Mouse (Mus musculus) ES-E14 (cell line): ENCODE data around the gene Sidt2. TPM values are rescaled to one million over a fixed set of nuclear protein-coding genes. Genes with fewer than 3 reads are reported as not detected.

ENCODE experiments used
- DNase-seq: peaks from one replicate; pipeline ENCODE4 v3.0.0-alpha.2; 2013; ENCODE audit warnings: low read depth, low spot score
- H3K27ac ChIP-seq: 2 replicates; pipeline ENCODE4 v1.5.1; 2012; ENCODE audit warnings: low read depth, mild to moderate bottlenecking, low read length, moderate library complexity, mixed read lengths; ENCODE audit not compliant: poor library complexity, insufficient read depth, severe bottlenecking
- H3K36me3 ChIP-seq: 2 replicates; pipeline ENCODE4 v1.6.1; 2012; ENCODE audit warnings: mild to moderate bottlenecking, low read length, moderate library complexity, mixed read lengths; ENCODE audit not compliant: control insufficient read depth, poor library complexity, insufficient read depth, severe bottlenecking
- H3K4me1 ChIP-seq, 2 experiments: fragments of 150-350 bp in 1 of 2; sonication (generic) in 1 of 2; 2 replicates each; pipeline ENCODE4 v1.6.1; 2012; ENCODE audit warnings: low read length in 2 of 2, mild to moderate bottlenecking in 1 of 2, mixed read lengths in 1 of 2; ENCODE audit not compliant: control insufficient read depth in 2 of 2, insufficient read depth in 2 of 2, poor library complexity in 1 of 2
- H3K4me3 ChIP-seq, 2 experiments: fragments of 150-350 bp in 1 of 2; sonication (generic) in 1 of 2; 2 replicates each; pipeline ENCODE4 v1.5.1; 2012; ENCODE audit warnings: low read length in 2 of 2, low read depth in 1 of 2, mild to moderate bottlenecking in 1 of 2, mixed read lengths in 1 of 2; ENCODE audit not compliant: insufficient read depth in 1 of 2, poor library complexity in 1 of 2, severe bottlenecking in 1 of 2
- H3K9ac ChIP-seq: 2 replicates; pipeline ENCODE4 v1.6.1; 2012; ENCODE audit warnings: low read depth, mild to moderate bottlenecking, low read length, mixed read lengths; ENCODE audit not compliant: poor library complexity, insufficient read depth, severe bottlenecking
- H3K9me3 ChIP-seq: fragments of 150-350 bp; sonication (generic); 2 replicates; pipeline ENCODE4 v1.6.1; 2012; ENCODE audit warnings: low read depth, mild to moderate bottlenecking, low read length; ENCODE audit not compliant: control insufficient read depth, insufficient read depth
- CHD2 ChIP-seq: IDR thresholded peaks from 2 replicates; pipeline ENCODE4 v1.6.1; 2014; ENCODE audit warnings: mild to moderate bottlenecking, low read depth, low read length, inconsistent platforms
- HCFC1 ChIP-seq: IDR thresholded peaks from 2 replicates; pipeline ENCODE4 v1.6.1; 2012; ENCODE audit warnings: low read length, inconsistent platforms, borderline replicate concordance; ENCODE audit not compliant: insufficient read depth
- MAFK ChIP-seq: IDR thresholded peaks from 2 replicates; pipeline ENCODE4 v1.6.1; 2014; ENCODE audit warnings: mild to moderate bottlenecking, low read depth, low read length, inconsistent platforms; ENCODE audit not compliant: insufficient read depth
- ZC3H11A ChIP-seq: IDR thresholded peaks from 2 replicates; pipeline ENCODE4 v1.6.1; 2012; ENCODE audit warnings: low read depth, mild to moderate bottlenecking, inconsistent platforms, low read length, borderline replicate concordance
- ZNF384 ChIP-seq: IDR thresholded peaks from 2 replicates; pipeline ENCODE4 v1.6.1; 2012; ENCODE audit warnings: low read depth, low read length, inconsistent platforms
- in situ Hi-C, 2 experiments: fragments of 600-800 bp; cut with MboI; formaldehyde crosslinking; loops; one replicate each; pipeline ENCODE4 v1.15.1; 2025; ENCODE audit warnings: low sequenced_read_pairs in 2 of 2, inconsistent platforms in 1 of 2; ENCODE audit not compliant: unreplicated experiment in 2 of 2
- total RNA-seq: library from RNA; depleted of rRNA; stranded (reverse); fragments of 300-350 nt; gene quantifications from 2 replicates; pipeline ENCODE4 v1.2.3, GENCODE M21; 2012

The Sidt2 gene
- total RNA-seq, 1 experiment = 44.7 TPM

GRCm38 (mm10) chr9:45980611-45981010, 25.6 kb upstream of the Sidt2 start:
- Histone ChIP-seq H3K4me1 (peaks cover 4 to 10% of the 10 kb centered on the region in 2 experiments; a peak in 1 of 4 replicates), H3K36me3 (peaks cover 3% of the 10 kb centered on the region; the same call in 1 of the 2 replicates), H3K27ac (no peak overlapping the region), H3K9ac (no peak overlapping the region), H3K4me3 (no peak overlapping the region), H3K9me3 (no peaks in the 10 kb centered on the region)
- in situ Hi-C loops = no loop called here
- DNase-seq = no peak
- TF ChIP-seq MAFK (no peak), CHD2 (no peak), ZC3H11A (no peak), ZNF384 (no peak), HCFC1 (no peak)

- no peak for TF ChIP-seq MAFK
- no peak for TF ChIP-seq ZNF384
- peaks cover 3% of the 10 kb centered on the region; the same call in 1 of the 2 replicates for H3K36me3 ChIP-seq
Measured at GRCm38 (mm10) chr9:45979778-45980177, 24.7 kb upstream of the Sidt2 start.

GRCm38 (mm10) chr9:45976884-45977283, 21.8 kb upstream of the Sidt2 start:
- no peak overlapping the region for H3K27ac ChIP-seq
- H3K9me3 ChIP-seq = no peaks in the 10 kb centered on the region
- no peak overlapping the region for H3K9ac ChIP-seq
- TF ChIP-seq MAFK (no peak), HCFC1 (no peak), ZNF384 (no peak), ZC3H11A (no peak), CHD2 (no peak)
- H3K4me1 ChIP-seq = peaks cover 0 to 6% of the 10 kb centered on the region in 2 experiments; a peak in 1 of 4 replicates
- peaks cover 13% of the 10 kb centered on the region for H3K36me3 ChIP-seq
- no peak overlapping the region for H3K4me3 ChIP-seq
- DNase-seq = no peak
- in situ Hi-C loops = no loop called here

More at GRCm38 (mm10) chr9:45979778-45980177, 24.7 kb upstream of the Sidt2 start:
- in situ Hi-C loops = no loop called here
- Histone ChIP-seq H3K27ac (no peak overlapping the region), H3K4me1 (peaks cover 4 to 8% of the 10 kb centered on the region in 2 experiments; a peak in 1 of 4 replicates), H3K9me3 (no peaks in the 10 kb centered on the region), H3K4me3 (no peak overlapping the region), H3K9ac (no peak overlapping the region)
- DNase-seq = no peak

GRCm38 (mm10) chr9:45963577-45963976, 8.5 kb upstream of the Sidt2 start:
- Histone ChIP-seq H3K9me3 (no peaks in the 10 kb centered on the region), H3K4me3 (no peak overlapping the region), H3K27ac (no peak overlapping the region), H3K4me1 (no peaks in the 10 kb centered on the region), H3K36me3 (peaks cover 13% of the 10 kb centered on the region), H3K9ac (no peak overlapping the region)
- in situ Hi-C loops = no loop called here
- TF ChIP-seq MAFK = no peak
- TF ChIP-seq CHD2 = no peak
- TF ChIP-seq HCFC1 = no peak
- no peak for TF ChIP-seq ZNF384
- TF ChIP-seq ZC3H11A = no peak
- DNase-seq = no peak

- H3K4me3 ChIP-seq = no peak overlapping the region
Measured at GRCm38 (mm10) chr9:45961855-45962254, 6.8 kb upstream of the Sidt2 start.

More at GRCm38 (mm10) chr9:45961855-45962254, 6.8 kb upstream of the Sidt2 start:
- H3K27ac ChIP-seq = no peak overlapping the region
- in situ Hi-C loops = no loop called here
- TF ChIP-seq ZC3H11A = no peak
- no peak for TF ChIP-seq HCFC1
- TF ChIP-seq CHD2 = no peak
- TF ChIP-seq MAFK = no peak
- TF ChIP-seq ZNF384 = no peak
- peaks cover 8% of the 10 kb centered on the region for H3K36me3 ChIP-seq
- no peaks in the 10 kb centered on the region for H3K4me1 ChIP-seq
- no peak for DNase-seq
- H3K9ac ChIP-seq = no peak overlapping the region
- no peaks in the 10 kb centered on the region for H3K9me3 ChIP-seq
